Mouse (Mus musculus) forebrain, embryonic 13.5 days (tissue): ENCODE measurements at regions not wholly inside any gene's neighbourhood (a gene's known extent, or its start where the extent isn't known, plus 50 kb on each side); places are given as distances from the start of the nearest gene placed in this dataset.

Experiments
- ATAC-seq: fragments of 200-750 bp; cut with Nextera tagmentation; 2 replicates; pipeline ENCODE4 v1.8.0; 2017
- H3K27ac ChIP-seq: fragments of 300-500 bp; sonication (generic); 2 replicates; pipeline ENCODE4 v1.5.1; 2015; ENCODE audit warnings: inconsistent platforms, mild to moderate bottlenecking, moderate library complexity
- H3K27me3 ChIP-seq: fragments of 300-500 bp; sonication (generic); 2 replicates; pipeline ENCODE4 v1.6.1; 2015; ENCODE audit warnings: mild to moderate bottlenecking, inconsistent platforms
- H3K36me3 ChIP-seq: fragments of 300-500 bp; sonication (generic); 2 replicates; pipeline ENCODE4 v1.6.1; 2015; ENCODE audit warnings: mild to moderate bottlenecking, inconsistent platforms; ENCODE audit not compliant: poor library complexity, severe bottlenecking
- H3K4me1 ChIP-seq: fragments of 300-500 bp; sonication (generic); 2 replicates; pipeline ENCODE4 v1.6.1; 2015; ENCODE audit warnings: inconsistent platforms
- H3K4me2 ChIP-seq: fragments of 300-500 bp; sonication (generic); 2 replicates; pipeline ENCODE4 v1.6.1; 2015; ENCODE audit warnings: inconsistent platforms, mild to moderate bottlenecking, moderate library complexity
- H3K4me3 ChIP-seq: fragments of 300-500 bp; sonication (generic); 2 replicates; pipeline ENCODE4 v1.5.1; 2015; ENCODE audit warnings: mild to moderate bottlenecking, inconsistent platforms
- H3K9ac ChIP-seq: fragments of 300-500 bp; sonication (generic); 2 replicates; pipeline ENCODE4 v1.6.1; 2015; ENCODE audit warnings: mild to moderate bottlenecking, inconsistent platforms
- H3K9me3 ChIP-seq: fragments of 300-500 bp; sonication (generic); replicated peaks from 2 replicates; pipeline ENCODE4 v1.6.1; 2016; ENCODE audit warnings: inconsistent platforms
- whole genome bisulfite sequencing: fragments of 180-500 bp; shearing (Covaris S2); methylation state at CpG from one replicate; pipeline ENCODE4 v1.1.7; 2015; 5-methylcytosine and 5-hydroxymethylcytosine counted together

- no peak overlapping the region for H3K4me2 ChIP-seq
- ATAC-seq, result peak; percentile 43; the same call in 1 of the 2 replicates
- H3K4me3 ChIP-seq, result no peak overlapping the region
- H3K27me3 ChIP-seq, result no peaks in the 10 kb centered on the region
- no peaks in the 10 kb centered on the region for H3K36me3 ChIP-seq
- 57% methylated on average over 1 of the region's 1 CpGs for WGBS
- H3K27ac ChIP-seq, result no peak overlapping the region
- H3K4me1 ChIP-seq, result no peaks in the 10 kb centered on the region
- H3K9ac ChIP-seq, result no peak overlapping the region
- no peaks in the 10 kb centered on the region for H3K9me3 ChIP-seq
Observed at GRCm38 (mm10) chr19:52707679-52708078, 332.3 kb downstream of the Xpnpep1 start.

GRCm38 (mm10) chr19:52661009-52661408, 379.0 kb downstream of the Xpnpep1 start:
- ATAC-seq, result peak; percentile 88
- H3K4me1 ChIP-seq, result no peaks in the 10 kb centered on the region
- WGBS, result 74% methylated on average over 5 of the region's 5 CpGs
- H3K27me3 ChIP-seq, result no peaks in the 10 kb centered on the region
- no peak overlapping the region for H3K27ac ChIP-seq
- no peak overlapping the region for H3K4me2 ChIP-seq
- H3K36me3 ChIP-seq, result no peaks in the 10 kb centered on the region
- no peak overlapping the region for H3K9ac ChIP-seq
- no peak overlapping the region for H3K4me3 ChIP-seq
- H3K9me3 ChIP-seq, result no peaks in the 10 kb centered on the region

DNA sequence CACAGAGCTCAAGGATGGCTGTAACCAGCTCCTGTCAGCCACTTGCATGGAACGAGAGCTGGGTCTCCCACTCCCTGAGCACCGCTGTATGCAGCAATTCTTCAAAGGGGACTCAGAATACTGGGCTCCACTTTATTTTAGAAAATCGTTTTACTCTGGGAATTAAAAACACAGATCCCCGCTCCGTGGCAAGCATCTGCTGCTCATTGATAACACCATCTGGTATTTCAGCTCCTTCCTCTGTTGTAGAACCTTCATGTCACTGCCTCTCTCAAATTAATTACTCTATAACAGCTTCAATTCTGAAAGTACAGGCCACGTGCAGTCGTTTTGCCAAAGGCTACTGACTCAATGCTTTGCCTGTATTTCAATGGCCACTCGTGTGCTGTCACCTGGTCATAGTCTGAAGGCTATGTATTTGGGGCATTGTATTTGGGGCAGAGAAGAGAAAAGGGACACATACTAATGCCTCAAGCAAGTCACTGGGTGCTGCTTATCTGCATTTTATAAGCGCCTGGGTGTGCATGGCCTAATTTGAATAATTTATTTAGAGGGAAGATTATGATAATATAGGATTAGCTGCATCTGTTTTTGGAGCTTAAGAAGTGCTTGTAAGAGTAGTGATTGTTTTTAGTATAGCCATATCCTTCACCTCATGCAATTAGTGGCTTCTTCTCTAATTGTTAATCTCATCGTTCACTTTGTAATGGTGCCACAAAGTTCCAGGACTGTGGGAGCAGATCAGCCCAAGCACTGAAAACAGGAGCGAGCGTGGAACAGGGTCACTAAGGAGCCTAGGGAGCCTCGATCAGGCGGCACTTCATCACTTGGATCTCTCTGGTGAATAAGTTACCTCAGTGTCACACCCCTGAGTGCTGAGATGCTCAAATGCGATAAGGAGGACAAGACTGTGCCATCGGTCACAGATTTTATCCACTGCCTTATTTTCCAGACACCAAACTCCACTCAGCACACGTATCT, 383.3 kb downstream of the Ins1 start:
- WGBS, result 43% methylated on average over 17 of the region's 17 CpGs
- Histone ChIP-seq H3K4me3 (no peak overlapping the region), H3K9ac (no peak overlapping the region), H3K27ac (peak overlapping the region; percentile 82), H3K36me3 (no peaks in the 10 kb centered on the region), H3K4me1 (peaks cover 20% of the 10 kb centered on the region), H3K4me2 (no peak overlapping the region), H3K9me3 (no peaks in the 10 kb centered on the region), H3K27me3 (no peaks in the 10 kb centered on the region)
- ATAC-seq, result peak; percentile 93

DNA sequence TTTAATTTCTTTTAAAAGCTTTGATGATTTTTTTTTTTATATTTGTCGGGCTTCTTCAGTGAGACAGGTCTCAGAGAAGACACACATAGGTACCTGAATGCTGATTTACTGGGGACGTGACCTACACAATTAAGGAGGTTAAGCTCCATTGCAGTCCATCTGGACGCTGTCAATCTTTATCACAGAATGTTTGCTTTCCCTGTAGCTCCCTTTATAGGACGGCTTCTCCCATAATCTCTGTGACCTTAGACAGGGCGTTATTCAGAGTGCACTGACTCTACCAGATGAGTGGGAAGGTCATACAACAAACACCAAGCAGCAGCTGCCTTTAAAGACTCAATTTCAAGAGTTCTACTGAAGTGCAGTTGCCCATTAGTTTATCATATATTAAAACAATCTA, 376.1 kb downstream of the Ins1 start:
- H3K27me3 ChIP-seq, result no peaks in the 10 kb centered on the region
- H3K4me1 ChIP-seq, result peaks cover 2% of the 10 kb centered on the region; the same call in 1 of the 2 replicates
- no peaks in the 10 kb centered on the region for H3K36me3 ChIP-seq
- no peaks in the 10 kb centered on the region for H3K9me3 ChIP-seq
- H3K4me3 ChIP-seq, result no peak overlapping the region
- H3K4me2 ChIP-seq, result no peak overlapping the region
- 62% methylated on average over 5 of the region's 5 CpGs for WGBS
- H3K27ac ChIP-seq, result no peak overlapping the region
- no peak overlapping the region for H3K9ac ChIP-seq
- ATAC-seq, result no peak

DNA sequence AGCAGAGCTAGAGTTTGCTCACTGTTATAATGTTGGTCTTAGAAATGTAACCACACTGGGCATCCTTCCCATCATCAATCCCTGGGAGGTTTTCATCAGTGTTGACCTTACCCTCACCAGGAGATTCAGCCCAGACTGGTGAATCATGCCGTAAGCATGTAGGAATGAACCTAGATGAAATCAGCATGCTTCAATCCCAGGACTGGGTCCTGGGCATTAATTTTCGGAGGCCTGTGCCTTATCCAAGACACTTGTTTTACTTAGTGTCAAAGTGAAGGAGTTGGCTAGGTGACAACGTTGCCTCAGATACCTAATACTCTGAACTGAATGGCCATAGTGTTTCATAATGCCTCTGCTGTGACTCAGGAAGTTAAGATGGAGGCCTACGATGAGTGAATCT, 368.4 kb downstream of the Ins1 start:
- no peak overlapping the region for H3K9ac ChIP-seq
- H3K27me3 ChIP-seq, result no peaks in the 10 kb centered on the region
- no peak for ATAC-seq
- no peaks in the 10 kb centered on the region for H3K4me1 ChIP-seq
- no peaks in the 10 kb centered on the region for H3K36me3 ChIP-seq
- H3K9me3 ChIP-seq, result no peaks in the 10 kb centered on the region
- H3K4me2 ChIP-seq, result no peak overlapping the region
- WGBS, result 90% methylated on average over 4 of the region's 4 CpGs
- H3K4me3 ChIP-seq, result no peak overlapping the region
- H3K27ac ChIP-seq, result no peak overlapping the region

GRCm38 (mm10) chr19:52624310-52624709, 360.2 kb downstream of the Ins1 start:
- Histone ChIP-seq H3K9ac (no peak overlapping the region), H3K36me3 (no peaks in the 10 kb centered on the region), H3K4me3 (no peak overlapping the region), H3K27ac (no peak overlapping the region), H3K4me2 (no peak overlapping the region), H3K27me3 (no peaks in the 10 kb centered on the region), H3K4me1 (0 out of 2 replicates have a peak, but pooled peaks cover 4% of the 10 kb centered on the region), H3K9me3 (no peaks in the 10 kb centered on the region)
- WGBS, result 47% methylated on average over 5 of the region's 5 CpGs
- ATAC-seq, result peak; percentile 77

DNA sequence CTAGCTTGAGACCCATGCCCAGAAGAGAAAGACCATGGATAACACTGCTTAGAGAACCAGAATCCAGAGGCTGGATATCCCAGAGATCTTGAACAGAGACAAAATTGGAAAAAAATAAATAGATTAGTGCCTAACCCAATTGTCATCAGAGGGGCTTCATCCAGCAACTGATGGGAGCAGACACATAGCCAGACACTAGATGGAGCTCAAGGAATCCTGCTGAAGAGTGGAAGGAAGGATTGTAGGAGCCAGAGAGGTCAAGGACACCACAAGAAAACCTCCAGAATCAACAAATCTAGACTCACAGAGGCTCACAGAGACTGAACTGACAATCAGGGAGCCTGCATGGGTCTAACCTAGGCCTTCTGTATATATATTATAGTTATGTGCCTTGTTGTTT, 359.4 kb downstream of the Ins1 start:
- H3K9ac ChIP-seq, result no peak overlapping the region
- H3K4me2 ChIP-seq, result no peak overlapping the region
- ATAC-seq, result peak; percentile 36; the same call in 1 of the 2 replicates
- no peak overlapping the region for H3K4me3 ChIP-seq
- no peaks in the 10 kb centered on the region for H3K27me3 ChIP-seq
- H3K36me3 ChIP-seq, result no peaks in the 10 kb centered on the region
- no peak overlapping the region for H3K27ac ChIP-seq
- 0 out of 2 replicates have a peak, but pooled peaks cover 4% of the 10 kb centered on the region for H3K4me1 ChIP-seq
- no peaks in the 10 kb centered on the region for H3K9me3 ChIP-seq

GRCm38 (mm10) chr19:52613353-52613752, 349.3 kb downstream of the Ins1 start:
- no peak for ATAC-seq
- Histone ChIP-seq H3K4me1 (no peaks in the 10 kb centered on the region), H3K9me3 (no peaks in the 10 kb centered on the region), H3K36me3 (no peaks in the 10 kb centered on the region), H3K9ac (no peak overlapping the region), H3K4me3 (no peak overlapping the region), H3K27ac (no peak overlapping the region), H3K4me2 (no peak overlapping the region), H3K27me3 (no peaks in the 10 kb centered on the region)
- WGBS, result 89% methylated on average over 5 of the region's 5 CpGs

DNA sequence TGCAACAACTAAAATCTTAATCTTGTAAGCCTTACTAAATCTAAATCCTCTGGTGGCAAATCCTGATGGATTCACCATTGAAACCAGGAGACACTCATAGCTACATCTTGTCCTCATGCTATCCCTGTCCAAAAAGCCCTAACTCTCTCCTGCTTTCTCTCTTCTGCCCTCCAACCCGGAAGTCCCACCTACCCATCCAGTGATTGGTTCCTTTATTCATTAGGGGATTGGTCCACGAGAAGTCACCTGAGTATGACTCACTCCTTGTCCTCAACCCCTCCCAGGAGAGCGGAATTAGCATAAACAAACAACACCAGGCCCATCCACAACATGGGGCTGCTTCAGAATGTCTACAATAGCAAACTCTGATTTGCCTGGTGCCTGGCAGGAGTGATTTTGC, 342.8 kb downstream of the Ins1 start:
- Histone ChIP-seq H3K36me3 (no peaks in the 10 kb centered on the region), H3K9ac (no peak overlapping the region), H3K27ac (no peak overlapping the region), H3K4me1 (no peaks in the 10 kb centered on the region), H3K9me3 (no peaks in the 10 kb centered on the region), H3K4me2 (no peak overlapping the region), H3K4me3 (no peak overlapping the region), H3K27me3 (no peaks in the 10 kb centered on the region)
- WGBS, result 73% methylated on average over 3 of the region's 3 CpGs
- ATAC-seq, result no peak

DNA sequence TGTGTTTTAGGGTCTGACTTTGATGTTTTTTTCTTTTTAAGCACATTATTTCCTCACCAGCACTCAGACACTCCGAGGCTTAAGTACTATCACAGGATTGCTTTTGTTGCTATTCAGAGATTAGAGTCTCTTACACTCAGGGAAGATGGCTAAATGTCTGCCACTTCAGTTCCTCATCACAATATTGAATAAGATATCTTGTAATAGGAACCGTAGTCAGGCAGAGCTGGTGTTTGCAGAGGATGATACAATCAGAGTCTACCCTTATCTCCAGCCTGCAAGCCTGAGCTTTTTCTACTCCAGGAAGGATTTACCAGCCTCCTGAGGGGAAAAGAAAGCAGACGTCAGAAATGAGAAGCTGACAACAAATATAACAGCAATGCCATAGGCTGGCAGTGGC, 336.3 kb downstream of the Ins1 start:
- Histone ChIP-seq H3K9me3 (no peaks in the 10 kb centered on the region), H3K27ac (no peak overlapping the region), H3K27me3 (no peaks in the 10 kb centered on the region), H3K4me2 (no peak overlapping the region), H3K4me1 (no peaks in the 10 kb centered on the region), H3K9ac (no peak overlapping the region), H3K36me3 (no peaks in the 10 kb centered on the region), H3K4me3 (no peak overlapping the region)
- ATAC-seq, result no peak
- 4% methylated on average over 3 of the region's 3 CpGs for WGBS

DNA sequence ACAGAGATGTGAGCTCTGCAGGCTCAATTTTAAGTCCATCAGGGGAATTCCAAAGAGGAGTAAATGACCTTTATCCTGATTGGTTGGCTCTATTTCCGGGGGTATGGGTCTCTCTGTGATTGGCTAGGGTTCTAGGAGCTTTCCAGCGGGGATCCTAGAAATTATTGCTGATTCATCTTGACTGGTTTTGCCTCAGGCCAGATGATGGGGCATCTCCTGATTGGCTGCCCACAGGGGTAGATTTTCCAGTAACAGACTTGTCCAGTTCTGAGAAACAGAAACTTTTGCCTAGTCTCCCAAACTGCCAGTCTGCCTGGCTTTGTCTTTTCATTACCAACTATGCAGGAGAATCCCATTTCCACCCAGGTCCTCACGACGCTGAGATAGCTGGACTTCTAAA, 301.3 kb downstream of the Ins1 start:
- no peak overlapping the region for H3K4me2 ChIP-seq
- 85% methylated on average over 4 of the region's 4 CpGs for WGBS
- no peaks in the 10 kb centered on the region for H3K27me3 ChIP-seq
- no peak overlapping the region for H3K4me3 ChIP-seq
- H3K36me3 ChIP-seq, result no peaks in the 10 kb centered on the region
- H3K4me1 ChIP-seq, result no peaks in the 10 kb centered on the region
- no peak overlapping the region for H3K27ac ChIP-seq
- H3K9ac ChIP-seq, result no peak overlapping the region
- H3K9me3 ChIP-seq, result no peaks in the 10 kb centered on the region
- no peak for ATAC-seq

- no peak overlapping the region for H3K9ac ChIP-seq
- H3K4me2 ChIP-seq, result no peak overlapping the region
- H3K36me3 ChIP-seq, result no peaks in the 10 kb centered on the region
- no peaks in the 10 kb centered on the region for H3K27me3 ChIP-seq
- no peak overlapping the region for H3K27ac ChIP-seq
- WGBS, result 22% methylated on average over 4 of the region's 4 CpGs
- H3K4me3 ChIP-seq, result no peak overlapping the region
- no peaks in the 10 kb centered on the region for H3K9me3 ChIP-seq
- no peak for ATAC-seq
- no peaks in the 10 kb centered on the region for H3K4me1 ChIP-seq
Observed at GRCm38 (mm10) chr19:52534758-52535157, 270.7 kb downstream of the Ins1 start.

- Histone ChIP-seq H3K4me3 (no peak overlapping the region), H3K4me1 (no peaks in the 10 kb centered on the region), H3K27ac (no peak overlapping the region), H3K27me3 (no peaks in the 10 kb centered on the region), H3K9ac (no peak overlapping the region), H3K4me2 (no peak overlapping the region), H3K9me3 (no peaks in the 10 kb centered on the region), H3K36me3 (no peaks in the 10 kb centered on the region)
- ATAC-seq, result 0 out of 2 replicates have a peak, but pooled peaks have one; percentile 33
- 92% methylated on average over 5 of the region's 5 CpGs for WGBS
Observed at GRCm38 (mm10) chr19:52525509-52525908, 261.4 kb downstream of the Ins1 start.
